10 mouse cellular contexts compared by ENCODE assay signal in genomic region chr7:17091280-17091679, GRCm38 (mm10). TPM values are rescaled to one million over a fixed set of nuclear protein-coding genes. Genes with fewer than 3 reads are reported as not detected.
DNase-seq lines count a peak whose midpoint lies in the region; ATAC-seq and TF ChIP-seq lines count a peak whose summit lies in the region.
"Had no signal": no experiment of that assay in that cellular context is flagged by ENCODE, and none has a peak within 500 bp of the region (broad histone marks: within the 10 kb centered on the region; RNA-seq: fewer than 3 reads in every experiment).

No protein-coding gene starts in this region.

- TF ChIP-seq RAD21 in CH12.LX (IDR thresholded peaks at IDR 0.05; ENCODE audit: low read depth, low read length), result no peak; the same call in none of the 2 replicates

- WGBS in intestine, postnatal 0 days, result 6% methylated on average over 1 of the region's 1 CpGs
- WGBS in intestine, embryonic 16.5 days, result 0% methylated on average over 1 of the region's 1 CpGs
- WGBS in forebrain, embryonic 14.5 days, result 13% methylated on average over 1 of the region's 1 CpGs

- no peaks in the 10 kb centered on the region for H3K27me3 ChIP-seq in intestine, postnatal 0 days (replicated peaks; ENCODE audit: control insufficient read depth, insufficient read depth, low read length)
- H3K27me3 ChIP-seq in intestine, embryonic 16.5 days (replicated peaks; ENCODE audit: control insufficient read depth, insufficient read depth, low read length), result no peaks in the 10 kb centered on the region
- H3K27me3 ChIP-seq in CH12.LX (replicated peaks) (peaks cover 86% of the 10 kb centered on the region), Patski (no peaks in the 10 kb centered on the region)
- H3K27me3 ChIP-seq in forebrain, embryonic 14.5 days (replicated peaks; ENCODE audit: control insufficient read depth, insufficient read depth, low read length), result no peaks in the 10 kb centered on the region

- no peak overlapping the region for H3K9ac ChIP-seq in intestine, postnatal 0 days (ENCODE audit: low read depth, low read length)
- no peak overlapping the region for H3K9ac ChIP-seq in intestine, embryonic 16.5 days (ENCODE audit: low read depth, low read length)
- no peak overlapping the region for H3K9ac ChIP-seq in CH12.LX (ENCODE audit: insufficient read depth, low read depth)
- no peak overlapping the region for H3K9ac ChIP-seq in forebrain, embryonic 14.5 days (ENCODE audit: low read length)

- POLR2A ChIA-PET in Patski (lab: Charles Lee), result no interaction called here

- TF ChIP-seq POLR2A in CH12.LX (IDR thresholded peaks at IDR 0.05; ENCODE audit: low read depth, low read length), result no peak

- H3K9me3 ChIP-seq in intestine, postnatal 0 days (ENCODE audit: control insufficient read depth), result no peaks in the 10 kb centered on the region
- no peaks in the 10 kb centered on the region for H3K9me3 ChIP-seq in intestine, embryonic 16.5 days (ENCODE audit: control insufficient read depth, low read length)
- H3K9me3 ChIP-seq in CH12.LX (replicated peaks; ENCODE audit: low read length), result no peaks in the 10 kb centered on the region
- H3K9me3 ChIP-seq in forebrain, embryonic 14.5 days (replicated peaks; ENCODE audit: control insufficient read depth, low read length), result no peaks in the 10 kb centered on the region

- no peak overlapping the region for H3K4me2 ChIP-seq in intestine, postnatal 0 days (replicated peaks; ENCODE audit: low read depth)
- H3K4me2 ChIP-seq in intestine, embryonic 16.5 days (ENCODE audit: low read depth, low read length), result no peak overlapping the region
- no peak overlapping the region for H3K4me2 ChIP-seq in CH12.LX (ENCODE audit: insufficient read depth, low read depth, poor library complexity, severe bottlenecking)
- H3K4me2 ChIP-seq in forebrain, embryonic 14.5 days (ENCODE audit: low read length), result no peak overlapping the region

- no peaks in the 10 kb centered on the region for H3K36me3 ChIP-seq in intestine, postnatal 0 days (ENCODE audit: control insufficient read depth, insufficient read depth)
- H3K36me3 ChIP-seq in intestine, embryonic 16.5 days (ENCODE audit: control insufficient read depth, insufficient read depth, low read length), result no peaks in the 10 kb centered on the region
- H3K36me3 ChIP-seq in CH12.LX (replicated peaks in 1 of 2; ENCODE audit: control insufficient read depth in 1 of 2, insufficient read depth in 1 of 2, low read length in 1 of 2), result no peaks in the 10 kb centered on the region
- H3K36me3 ChIP-seq in forebrain, embryonic 14.5 days (ENCODE audit: control insufficient read depth, insufficient read depth, low read length), result no peaks in the 10 kb centered on the region

- no peak for ATAC-seq in intestine, postnatal 0 days
- no peak for ATAC-seq in intestine, embryonic 16.5 days
- no peak for ATAC-seq in Patski
- ATAC-seq in megakaryocyte-erythroid progenitor cell, adult 5-6 weeks (replicated peaks; ENCODE audit: low FRiP score, low TSS enrichment, poor library complexity, severe bottlenecking), result peak; percentile 56; the same call in 1 of the 2 replicates
- no peak for ATAC-seq in forebrain, embryonic 14.5 days

- no peaks in the 10 kb centered on the region for H3K4me1 ChIP-seq in intestine, postnatal 0 days (replicated peaks; ENCODE audit: control insufficient read depth, insufficient read depth, low read length)
- H3K4me1 ChIP-seq in intestine, embryonic 16.5 days (ENCODE audit: control insufficient read depth, insufficient read depth, low read length), result no peaks in the 10 kb centered on the region
- H3K4me1 ChIP-seq in CH12.LX (ENCODE audit: control insufficient read depth in 1 of 2, insufficient read depth in 2 of 2), result no peaks in the 10 kb centered on the region
- H3K4me1 ChIP-seq in forebrain, embryonic 14.5 days (ENCODE audit: control insufficient read depth, insufficient read depth, low read length), result no peaks in the 10 kb centered on the region

- in situ Hi-C loops in CH12.LX (cut with MboI; ENCODE audit: low pct_ligation_motif_present, low pct_unique_long_range_greater_than_20kb, low sequenced_read_pairs), result no loop called here
- in situ Hi-C loops in Patski (cut with MboI; ENCODE audit: low pct_unique_long_range_greater_than_20kb), result no loop called here

- no peak overlapping the region for H3K4me3 ChIP-seq in intestine, postnatal 0 days (ENCODE audit: low read depth, low read length)
- no peak overlapping the region for H3K4me3 ChIP-seq in intestine, embryonic 16.5 days (ENCODE audit: low read length)
- no peak overlapping the region for H3K4me3 ChIP-seq in CH12.LX (replicated peaks in 1 of 3; ENCODE audit: low read depth in 2 of 3, low read length in 2 of 3, poor library complexity in 1 of 3)
- H3K4me3 ChIP-seq in forebrain, embryonic 14.5 days (ENCODE audit: low read depth, low read length), result no peak overlapping the region

- peak; percentile 63 for TF ChIP-seq CTCF in intestine, postnatal 0 days (IDR thresholded peaks at IDR 0.05; ENCODE audit: low read depth)
- TF ChIP-seq CTCF in CH12.LX (conservative IDR thresholded peaks at IDR 0.05 in 1 of 2, IDR thresholded peaks at IDR 0.05 in 1 of 2; ENCODE audit: low read depth in 2 of 2, low read length in 2 of 2) (peak; percentile 60 to 65), Patski (IDR thresholded peaks at IDR 0.05) (peak; percentile 49)

- H3K79me2 ChIP-seq in CH12.LX (replicated peaks; ENCODE audit: control insufficient read depth, extremely low read depth, insufficient read depth, poor library complexity, severe bottlenecking), result no peaks in the 10 kb centered on the region

- no peak overlapping the region for H3K27ac ChIP-seq in intestine, postnatal 0 days (ENCODE audit: low read depth, low read length)
- H3K27ac ChIP-seq in intestine, embryonic 16.5 days (ENCODE audit: low read length), result no peak overlapping the region
- no peak overlapping the region for H3K27ac ChIP-seq in CH12.LX (ENCODE audit: insufficient read depth, low read depth)
- no peak overlapping the region for H3K27ac ChIP-seq in forebrain, embryonic 14.5 days (ENCODE audit: low read depth, low read length)

- no peak for TF ChIP-seq EP300 in CH12.LX (IDR thresholded peaks at IDR 0.05; ENCODE audit: low read length)

- CTCF ChIA-PET in Patski (lab: Charles Lee), result interaction anchor here (1.4 kb wide), 1 partner anchor 14 kb away, joined by 3 read pairs; no protein-coding TSS in a partner anchor

- DNase-seq in CH12.LX (ENCODE audit: extremely low read depth), result peak; percentile 44
- no peak for DNase-seq in Patski (ENCODE audit: low read depth, low spot score)
- DNase-seq in frontal cortex, postnatal 14 days (ENCODE audit: low spot score in 2 of 2), result no peak
- DNase-seq in forebrain, embryonic 14.5 days (ENCODE audit: low spot score), result no peak
- DNase-seq: cerebellum, adult 8-10 months had no signal

- dilution Hi-C loops in CH12.LX (cut with MboI; ENCODE audit: extremely low pct_ligation_motif_present, extremely low pct_unique_long_range_greater_than_20kb, low sequenced_read_pairs), result no loop called here

TF ChIP-seq in CH12.LX, 34 proteins besides CTCF, POLR2A, EP300 and RAD21:
- TF ChIP-seq USF2 (conservative IDR thresholded peaks at IDR 0.05; ENCODE audit: low read depth, low read length) (no peak), MAZ (IDR thresholded peaks at IDR 0.05; ENCODE audit: low read depth, low read length) (no peak), ETS1 (conservative IDR thresholded peaks at IDR 0.05; ENCODE audit: low read depth, low read length) (no peak), MXI1 (IDR thresholded peaks at IDR 0.05; ENCODE audit: low read depth, low read length) (no peak)

RNA-seq across cellular contexts. Expression of gene Psg16, which starts 17.4 kb away (rescaled TPM):
- polyA plus RNA-seq in intestine, postnatal 0 days (2015; fragmentation: Nextera tagmentation; extraction: Ambion mirVana), result 0.33 and 0.46 TPM in 2 replicates
- polyA plus RNA-seq in intestine, embryonic 16.5 days (2015; fragmentation: Nextera tagmentation; extraction: Ambion mirVana), result 0.48 and 0.73 TPM in 2 replicates
- total RNA-seq in CH12.LX (2012; rRNA removed) (not detected in 2 replicates), CH12.LX (2014; rRNA removed) (not detected in 2 replicates)
- polyA plus RNA-seq in CH12.LX (2012; ENCODE audit: insufficient read length, low read depth) (0.27 TPM in 2 replicates), Patski (2021) (0.32 TPM)
- 0.11 TPM in 1 of 2 replicates, not detected in the other for total RNA-seq in megakaryocyte-erythroid progenitor cell, adult 5-6 weeks (2014; fragmentation: Nextera tagmentation)
- 1.1 TPM in 1 of 2 replicates, not detected in the other for total RNA-seq in megakaryocyte-erythroid progenitor cell, adult 5-6 weeks (2017)
- 1.6 and 2.1 TPM in 2 replicates for polyA plus RNA-seq in forebrain, embryonic 14.5 days (2014; fragmentation: Nextera tagmentation; extraction: Ambion mirVana)

RNA-seq across cellular contexts. Expression of gene Hif3a, which starts 29.1 kb away (rescaled TPM):
- 15.9 and 18.4 TPM in 2 replicates for polyA plus RNA-seq in intestine, postnatal 0 days (2015; fragmentation: Nextera tagmentation; extraction: Ambion mirVana)
- 72.7 and 87.8 TPM in 2 replicates for polyA plus RNA-seq in intestine, embryonic 16.5 days (2015; fragmentation: Nextera tagmentation; extraction: Ambion mirVana)
- total RNA-seq in CH12.LX (2012; rRNA removed) (under 0.01 and 0.08 TPM in 2 replicates), CH12.LX (2014; rRNA removed) (0.03 and 0.05 TPM in 2 replicates)
- polyA plus RNA-seq in CH12.LX (2012; ENCODE audit: insufficient read length, low read depth) (0.49 and 0.52 TPM in 2 replicates), Patski (2021) (0.01 TPM)
- total RNA-seq in megakaryocyte-erythroid progenitor cell, adult 5-6 weeks (2014; fragmentation: Nextera tagmentation), result 22.8 and 39.3 TPM in 2 replicates
- 2.9 and 3.7 TPM in 2 replicates for total RNA-seq in megakaryocyte-erythroid progenitor cell, adult 5-6 weeks (2017)
- polyA plus RNA-seq in forebrain, embryonic 14.5 days (2014; fragmentation: Nextera tagmentation; extraction: Ambion mirVana), result 2.8 and 5.7 TPM in 2 replicates

RNA-seq across cellular contexts. Expression of gene Ceacam3, which starts 58.8 kb away (rescaled TPM):
- polyA plus RNA-seq in intestine, postnatal 0 days (2015; fragmentation: Nextera tagmentation; extraction: Ambion mirVana), result not detected in 2 replicates
- polyA plus RNA-seq in intestine, embryonic 16.5 days (2015; fragmentation: Nextera tagmentation; extraction: Ambion mirVana), result 0.04 TPM in 1 of 2 replicates, not detected in the other
- total RNA-seq in CH12.LX (2012; rRNA removed), result not detected in 2 replicates
- total RNA-seq in CH12.LX (2014; rRNA removed), result not detected in 2 replicates
- polyA plus RNA-seq in CH12.LX (2012; ENCODE audit: insufficient read length, low read depth), result not detected in 2 replicates
- not detected for polyA plus RNA-seq in Patski (2021)
- total RNA-seq in megakaryocyte-erythroid progenitor cell, adult 5-6 weeks (2014; fragmentation: Nextera tagmentation), result not detected in 2 replicates
- not detected in 2 replicates for total RNA-seq in megakaryocyte-erythroid progenitor cell, adult 5-6 weeks (2017)
- polyA plus RNA-seq in forebrain, embryonic 14.5 days (2014; fragmentation: Nextera tagmentation; extraction: Ambion mirVana), result not detected in 2 replicates
- polyA plus RNA-seq: heart, embryonic 14.5 days; stomach, embryonic 14.5 days had no signal
